Mouse (Mus musculus) stomach, postnatal 0 days (tissue): ENCODE results near the gene Mllt3.

Source experiments
- CTCF ChIP-seq: IDR thresholded peaks from 2 replicates; pipeline ENCODE4 v1.5.1; 2016; ENCODE audit warnings: antibody characterized with exemption, low read depth, mild to moderate bottlenecking, moderate library complexity
- EP300 ChIP-seq: optimal IDR thresholded peaks from 2 replicates; pipeline ENCODE3; 2016; ENCODE audit warnings: antibody characterized with exemption

- TF ChIP-seq CTCF (no peak), EP300 (no peak)
These were observed 274.1 kb downstream of the Mllt3 start for GRCm38 (mm10) chr4:87759110-87759509.
